Mouse (Mus musculus): ENCODE measurements around the gene Eral1.
"Not testable (repeated sequence)": the region's sequence is repeated elsewhere in the genome, so short reads cannot be mapped to it uniquely, and the experiment has no call there.

- not testable (repeated sequence) for TF ChIP-seq CTCF (IDR thresholded peaks at IDR 0.05; ENCODE audit: control insufficient read depth, insufficient read depth, insufficient replicate concordance, low read depth, low read length); POLR2A (IDR thresholded peaks at IDR 0.05; ENCODE audit: control insufficient read depth, low read depth, low read length)
These were observed 37.8 kb downstream of the Eral1 start for GRCm38 (mm10) chr11:78042290-78042870.
